Mouse (Mus musculus): ENCODE data around the gene Msi2. TPM values are rescaled to one million over a fixed set of nuclear protein-coding genes. Genes with fewer than 3 reads are reported as not detected.
A peak's percentile ranks its signal among the peaks of the same experiment; 100 is the strongest.

Msi2 gene
- 12.0 and 13.1 TPM in 2 replicates for polyA plus RNA-seq (2015; fragmentation: Nextera tagmentation; extraction: Ambion mirVana)

- Histone ChIP-seq H3K36me3 (no peaks in the 10 kb centered on the region), H3K9me3 (no peaks in the 10 kb centered on the region), H3K4me3 (peak within 1 kb of the TSS; percentile 93), H3K9ac (peak within 1 kb of the TSS; percentile 98), H3K27ac (peak within 1 kb of the TSS; percentile 92), H3K4me2 (peak within 1 kb of the TSS; percentile 88), H3K4me1 (peaks cover 32% of the 10 kb centered on the region), H3K27me3 (no peaks in the 10 kb centered on the region)
- WGBS, result under 1% methylated on average over 55 of the region's 84 CpGs
- ATAC-seq (ENCODE audit: insufficient number of reproducible peaks, low FRiP score, low TSS enrichment, low read depth), result peak; percentile 83
These were observed at the start of gene Msi2 for GRCm38 (mm10) chr11:88718050-88718765. TSS of gene Msi2 (minus strand) at chr11:88718513.

- peaks cover 27% of the 10 kb centered on the region for H3K4me1 ChIP-seq
- ATAC-seq (ENCODE audit: insufficient number of reproducible peaks, low FRiP score, low TSS enrichment, low read depth), result no peak
- peak overlapping the region; percentile 83 for H3K27ac ChIP-seq
- H3K4me2 ChIP-seq, result peak overlapping the region; percentile 22
- H3K4me3 ChIP-seq, result no peak overlapping the region
- no peaks in the 10 kb centered on the region for H3K9me3 ChIP-seq
- WGBS, result 26% methylated on average over 7 of the region's 7 CpGs
- H3K27me3 ChIP-seq, result no peaks in the 10 kb centered on the region
- no peaks in the 10 kb centered on the region for H3K36me3 ChIP-seq
- no peak overlapping the region for H3K9ac ChIP-seq
These were observed 47.3 kb upstream of the Msi2 start for GRCm38 (mm10) chr11:88765635-88766034.

- 89% methylated on average over 13 of the region's 13 CpGs for WGBS
- no peak for ATAC-seq (ENCODE audit: insufficient number of reproducible peaks, low FRiP score, low TSS enrichment, low read depth)
- no peaks in the 10 kb centered on the region for H3K27me3 ChIP-seq
These were observed 45.1 kb upstream of the Msi2 start for GRCm38 (mm10) chr11:88763371-88763770.

GRCm38 (mm10) chr11:88759501-88759900 is 41.2 kb upstream of the Msi2 start:
- Histone ChIP-seq H3K9ac (no peak overlapping the region), H3K4me2 (no peak overlapping the region), H3K36me3 (no peaks in the 10 kb centered on the region), H3K27me3 (no peaks in the 10 kb centered on the region), H3K27ac (no peak overlapping the region), H3K4me3 (no peak overlapping the region), H3K9me3 (no peaks in the 10 kb centered on the region), H3K4me1 (peaks cover 5% of the 10 kb centered on the region; the same call in 1 of the 2 replicates)
- no peak for ATAC-seq (ENCODE audit: insufficient number of reproducible peaks, low FRiP score, low TSS enrichment, low read depth)
- WGBS, result 77% methylated on average over 8 of the region's 8 CpGs

More at GRCm38 (mm10) chr11:88763371-88763770, 45.1 kb upstream of the Msi2 start:
- H3K36me3 ChIP-seq, result no peaks in the 10 kb centered on the region
- no peaks in the 10 kb centered on the region for H3K9me3 ChIP-seq
- no peak overlapping the region for H3K9ac ChIP-seq
- H3K4me3 ChIP-seq, result no peak overlapping the region
- H3K4me2 ChIP-seq, result no peak overlapping the region
- peaks cover 20% of the 10 kb centered on the region for H3K4me1 ChIP-seq
- no peak overlapping the region for H3K27ac ChIP-seq

- no peaks in the 10 kb centered on the region for H3K27me3 ChIP-seq
- no peak overlapping the region for H3K9ac ChIP-seq
- peaks cover 2% of the 10 kb centered on the region; the same call in 1 of the 2 replicates for H3K4me1 ChIP-seq
- H3K36me3 ChIP-seq, result no peaks in the 10 kb centered on the region
- H3K27ac ChIP-seq, result no peak overlapping the region
- no peak overlapping the region for H3K4me2 ChIP-seq
- H3K9me3 ChIP-seq, result no peaks in the 10 kb centered on the region
- WGBS, result 20% methylated on average over 6 of the region's 6 CpGs
- ATAC-seq (ENCODE audit: insufficient number of reproducible peaks, low FRiP score, low TSS enrichment, low read depth), result peak; percentile 74; the same call in 1 of the 2 replicates
- H3K4me3 ChIP-seq, result no peak overlapping the region
These were observed 40.1 kb upstream of the Msi2 start for GRCm38 (mm10) chr11:88758402-88758801.

GRCm38 (mm10) chr11:88745306-88745705 is 27.0 kb upstream of the Msi2 start:
- no peaks in the 10 kb centered on the region for H3K4me1 ChIP-seq
- H3K36me3 ChIP-seq, result no peaks in the 10 kb centered on the region
- H3K4me3 ChIP-seq, result no peak overlapping the region
- H3K27me3 ChIP-seq, result no peaks in the 10 kb centered on the region
- no peaks in the 10 kb centered on the region for H3K9me3 ChIP-seq
- 88% methylated on average over 12 of the region's 12 CpGs for WGBS
- H3K9ac ChIP-seq, result no peak overlapping the region
- no peak overlapping the region for H3K4me2 ChIP-seq
- no peak overlapping the region for H3K27ac ChIP-seq
- no peak for ATAC-seq (ENCODE audit: insufficient number of reproducible peaks, low FRiP score, low TSS enrichment, low read depth)

GRCm38 (mm10) chr11:88739574-88740295 is 21.4 kb upstream of the Msi2 start:
- Histone ChIP-seq H3K9ac (no peak overlapping the region), H3K9me3 (no peaks in the 10 kb centered on the region), H3K36me3 (no peaks in the 10 kb centered on the region), H3K27me3 (no peaks in the 10 kb centered on the region), H3K4me3 (no peak overlapping the region), H3K4me1 (no peaks in the 10 kb centered on the region), H3K4me2 (no peak overlapping the region), H3K27ac (no peak overlapping the region)
- ATAC-seq (ENCODE audit: insufficient number of reproducible peaks, low FRiP score, low TSS enrichment, low read depth), result no peak
- WGBS, result 91% methylated on average over 13 of the region's 13 CpGs

GRCm38 (mm10) chr11:88729363-88729762 is 11.1 kb upstream of the Msi2 start:
- 32% methylated on average over 5 of the region's 5 CpGs for WGBS
- no peak overlapping the region for H3K27ac ChIP-seq
- no peak overlapping the region for H3K4me2 ChIP-seq
- no peak overlapping the region for H3K4me3 ChIP-seq
- no peaks in the 10 kb centered on the region for H3K36me3 ChIP-seq
- no peaks in the 10 kb centered on the region for H3K9me3 ChIP-seq
- H3K9ac ChIP-seq, result no peak overlapping the region
- ATAC-seq (ENCODE audit: insufficient number of reproducible peaks, low FRiP score, low TSS enrichment, low read depth), result no peak
- H3K27me3 ChIP-seq, result no peaks in the 10 kb centered on the region
- peaks cover 18% of the 10 kb centered on the region for H3K4me1 ChIP-seq

GRCm38 (mm10) chr11:88728508-88728890 is 10.2 kb upstream of the Msi2 start:
- Histone ChIP-seq H3K9ac (no peak overlapping the region), H3K36me3 (no peaks in the 10 kb centered on the region), H3K4me2 (peak overlapping the region; percentile 29; the same call in 1 of the 2 replicates), H3K27me3 (no peaks in the 10 kb centered on the region), H3K27ac (no peak overlapping the region), H3K4me3 (no peak overlapping the region), H3K4me1 (peaks cover 18% of the 10 kb centered on the region), H3K9me3 (no peaks in the 10 kb centered on the region)
- WGBS, result 2% methylated on average over 6 of the region's 6 CpGs
- no peak for ATAC-seq (ENCODE audit: insufficient number of reproducible peaks, low FRiP score, low TSS enrichment, low read depth)

- H3K4me3 ChIP-seq, result no peak overlapping the region
- no peak overlapping the region for H3K9ac ChIP-seq
- ATAC-seq (ENCODE audit: insufficient number of reproducible peaks, low FRiP score, low TSS enrichment, low read depth), result no peak
- no peaks in the 10 kb centered on the region for H3K27me3 ChIP-seq
- H3K36me3 ChIP-seq, result no peaks in the 10 kb centered on the region
- WGBS, result 28% methylated on average over 20 of the region's 20 CpGs
- H3K4me1 ChIP-seq, result peaks cover 18% of the 10 kb centered on the region
- H3K27ac ChIP-seq, result peak overlapping the region; percentile 43; the same call in 1 of the 2 replicates
- H3K4me2 ChIP-seq, result peak overlapping the region; percentile 29; the same call in 1 of the 2 replicates
- H3K9me3 ChIP-seq, result no peaks in the 10 kb centered on the region
These were observed 9.6 kb upstream of the Msi2 start for GRCm38 (mm10) chr11:88727768-88728507.

GRCm38 (mm10) chr11:88721144-88721636 is 2.9 kb upstream of the Msi2 start:
- H3K27ac ChIP-seq, result no peak overlapping the region
- no peak overlapping the region for H3K4me3 ChIP-seq
- H3K9me3 ChIP-seq, result no peaks in the 10 kb centered on the region
- peaks cover 11% of the 10 kb centered on the region for H3K4me1 ChIP-seq
- no peaks in the 10 kb centered on the region for H3K36me3 ChIP-seq
- no peak for ATAC-seq (ENCODE audit: insufficient number of reproducible peaks, low FRiP score, low TSS enrichment, low read depth)
- 67% methylated on average over 10 of the region's 10 CpGs for WGBS
- H3K27me3 ChIP-seq, result no peaks in the 10 kb centered on the region
- H3K9ac ChIP-seq, result no peak overlapping the region
- no peak overlapping the region for H3K4me2 ChIP-seq
